Mouse (Mus musculus) liver, embryonic 14.5 days (tissue): ENCODE data around the gene Mefv.

Source experiments
- CTCF ChIP-seq: IDR thresholded peaks from 2 replicates; pipeline ENCODE4 v1.5.1; 2016; ENCODE audit warnings: antibody characterized with exemption, low read depth, control low read depth
- EP300 ChIP-seq: IDR thresholded peaks from 2 replicates; pipeline ENCODE4 v1.6.1; 2016; ENCODE audit warnings: antibody characterized with exemption, low read depth

DNA sequence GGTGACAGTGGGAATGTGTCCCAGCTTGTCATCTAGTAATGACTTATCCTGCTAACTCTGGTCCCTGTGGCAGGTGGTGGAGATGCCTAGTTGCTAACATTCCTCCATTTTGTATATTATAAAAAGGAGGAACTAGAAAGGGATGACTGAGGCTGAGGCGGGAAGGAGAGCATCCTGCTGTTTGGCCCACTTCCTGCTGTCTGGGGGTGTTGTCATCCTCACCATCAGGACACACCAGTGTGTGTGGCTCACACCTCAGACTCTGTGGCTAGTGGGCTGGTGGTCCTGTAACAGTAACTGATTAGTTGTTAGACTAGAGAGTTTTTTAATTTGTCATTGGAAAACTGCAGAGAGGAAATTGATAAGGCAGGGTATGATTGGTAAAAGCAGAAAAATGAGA is 17.0 kb downstream of the Mefv start:
- TF ChIP-seq CTCF: no peak
- no peak for TF ChIP-seq EP300
